Mouse (Mus musculus) midbrain, embryonic 13.5 days (tissue): ENCODE measurements around the gene Map3k15. TPM values are rescaled to one million over a fixed set of nuclear protein-coding genes. Genes with fewer than 3 reads are reported as not detected.
A peak's percentile ranks its signal among the peaks of the same experiment; 100 is the strongest.

ENCODE experiments used
- ATAC-seq: fragments of 200-750 bp; cut with Nextera tagmentation; 2 replicates; pipeline ENCODE4 v1.8.0; 2017; ENCODE audit warnings: mild to moderate bottlenecking, moderate TSS enrichment, moderate library complexity
- H3K27ac ChIP-seq: fragments of 300-500 bp; sonication (generic); 2 replicates; pipeline ENCODE4 v1.5.1; 2015; ENCODE audit warnings: inconsistent platforms, mild to moderate bottlenecking, moderate library complexity
- H3K27me3 ChIP-seq: fragments of 300-500 bp; sonication (generic); 2 replicates; pipeline ENCODE4 v1.6.1; 2015; ENCODE audit warnings: mild to moderate bottlenecking, inconsistent platforms
- H3K36me3 ChIP-seq: fragments of 300-500 bp; sonication (generic); 2 replicates; pipeline ENCODE4 v1.6.1; 2015; ENCODE audit warnings: mild to moderate bottlenecking, inconsistent platforms
- H3K4me1 ChIP-seq: fragments of 300-500 bp; sonication (generic); replicated peaks from 2 replicates; pipeline ENCODE4 v1.6.1; 2015; ENCODE audit warnings: inconsistent platforms
- H3K4me2 ChIP-seq: fragments of 300-500 bp; sonication (generic); replicated peaks from 2 replicates; pipeline ENCODE4 v1.6.1; 2015; ENCODE audit warnings: moderate library complexity, mild to moderate bottlenecking, inconsistent platforms
- H3K4me3 ChIP-seq: fragments of 300-500 bp; sonication (generic); replicated peaks from 2 replicates; pipeline ENCODE4 v1.5.1; 2015; ENCODE audit warnings: mild to moderate bottlenecking, inconsistent platforms
- H3K9ac ChIP-seq: fragments of 300-500 bp; sonication (generic); replicated peaks from 2 replicates; pipeline ENCODE4 v1.6.1; 2015; ENCODE audit warnings: mild to moderate bottlenecking, inconsistent platforms
- H3K9me3 ChIP-seq: fragments of 300-500 bp; sonication (generic); 2 replicates; pipeline ENCODE4 v1.6.1; 2016; ENCODE audit warnings: mild to moderate bottlenecking, inconsistent platforms
- WGBS: fragments of 180-500 bp; shearing (Covaris S2); methylation state at CpG from one replicate; pipeline ENCODE4 v1.1.7; 2015; 5-methylcytosine and 5-hydroxymethylcytosine counted together
- polyA plus RNA-seq: library from polyadenylated mRNA; unstranded; fragments of >200 nt; fragmentation: Nextera tagmentation; extraction: Ambion mirVana; gene quantifications from 2 replicates; pipeline ENCODE4 v1.2.1, GENCODE M21; 2015

The Map3k15 gene
- polyA plus RNA-seq, 1 experiment from 2014 or later = 0.23 TPM

GRCm38 (mm10) chrX:160136153-160136552 is 147.9 kb downstream of the Map3k15 start:
- H3K9me3 ChIP-seq = no peaks in the 10 kb centered on the region
- peak overlapping the region; percentile 73 for H3K4me2 ChIP-seq
- 0 out of 2 replicates have a peak, but pooled peaks cover 3% of the 10 kb centered on the region for H3K36me3 ChIP-seq
- no peaks in the 10 kb centered on the region for H3K27me3 ChIP-seq
- no peak for ATAC-seq
- peaks cover 23% of the 10 kb centered on the region for H3K4me1 ChIP-seq
- H3K4me3 ChIP-seq = peak overlapping the region; percentile 64
- 36% methylated on average over 5 of the region's 5 CpGs for WGBS
- no peak overlapping the region for H3K27ac ChIP-seq
- H3K9ac ChIP-seq = no peak overlapping the region

DNA sequence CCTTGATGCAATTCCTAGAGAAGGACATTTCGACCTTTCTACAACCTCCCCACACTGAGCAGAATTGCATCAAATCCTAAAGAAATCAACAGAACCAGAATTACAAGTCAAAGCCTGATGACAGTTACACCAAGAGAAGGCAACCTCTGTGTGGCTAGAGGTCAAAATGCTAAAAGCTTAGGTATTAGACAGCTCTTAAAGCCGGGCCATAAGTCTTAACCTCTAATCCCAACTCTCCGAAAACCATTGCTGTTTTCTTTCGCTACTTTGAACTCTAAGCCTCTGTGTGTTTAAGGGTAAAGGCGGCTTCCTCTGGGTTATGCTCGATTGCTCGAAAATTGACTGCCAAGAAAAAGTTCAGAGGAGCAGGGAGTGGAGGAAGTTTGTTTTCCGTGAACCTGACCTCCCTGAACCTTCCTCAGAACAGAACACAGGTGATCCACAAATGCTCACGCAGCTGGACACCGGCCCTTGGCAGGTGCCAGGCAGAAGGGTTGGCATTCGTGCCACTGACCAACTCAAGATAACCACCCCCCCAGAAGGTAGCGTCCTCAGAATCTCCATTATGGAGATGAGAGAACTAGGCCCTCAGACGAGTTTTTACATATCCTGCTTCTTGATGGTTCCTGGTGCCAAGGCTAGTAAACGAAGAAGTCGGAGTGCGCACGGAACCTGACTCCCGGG is 149.1 kb downstream of the Map3k15 start:
- no peaks in the 10 kb centered on the region for H3K27me3 ChIP-seq
- peak overlapping the region; percentile 73 for H3K9ac ChIP-seq
- peaks cover 23% of the 10 kb centered on the region for H3K4me1 ChIP-seq
- WGBS = 27% methylated on average over 18 of the region's 18 CpGs
- H3K36me3 ChIP-seq = no peaks in the 10 kb centered on the region
- H3K9me3 ChIP-seq = no peaks in the 10 kb centered on the region
- ATAC-seq = peak; percentile 8; the same call in 1 of the 2 replicates
- peak overlapping the region; percentile 87 for H3K27ac ChIP-seq
- peak overlapping the region; percentile 73 for H3K4me2 ChIP-seq
- H3K4me3 ChIP-seq = peak overlapping the region; percentile 64

- peak within 1 kb of the TSS; percentile 73 for H3K9ac ChIP-seq
- peaks cover 23% of the 10 kb centered on the region for H3K4me1 ChIP-seq
- H3K36me3 ChIP-seq = no peaks in the 10 kb centered on the region
- H3K4me3 ChIP-seq = peak within 1 kb of the TSS; percentile 64
- no peaks in the 10 kb centered on the region for H3K9me3 ChIP-seq
- H3K27me3 ChIP-seq = no peaks in the 10 kb centered on the region
- H3K4me2 ChIP-seq = peak within 1 kb of the TSS; percentile 73
- WGBS = 22% methylated on average over 65 of the region's 67 CpGs
- H3K27ac ChIP-seq = peak within 1 kb of the TSS; percentile 87
- peak; percentile 99 for ATAC-seq
Observed at GRCm38 (mm10) chrX:160137861-160138717, 149.9 kb downstream of the Map3k15 start, which contains the start of gene Pdha1. TSS of gene Pdha1 (minus strand) at chrX:160138413.

DNA sequence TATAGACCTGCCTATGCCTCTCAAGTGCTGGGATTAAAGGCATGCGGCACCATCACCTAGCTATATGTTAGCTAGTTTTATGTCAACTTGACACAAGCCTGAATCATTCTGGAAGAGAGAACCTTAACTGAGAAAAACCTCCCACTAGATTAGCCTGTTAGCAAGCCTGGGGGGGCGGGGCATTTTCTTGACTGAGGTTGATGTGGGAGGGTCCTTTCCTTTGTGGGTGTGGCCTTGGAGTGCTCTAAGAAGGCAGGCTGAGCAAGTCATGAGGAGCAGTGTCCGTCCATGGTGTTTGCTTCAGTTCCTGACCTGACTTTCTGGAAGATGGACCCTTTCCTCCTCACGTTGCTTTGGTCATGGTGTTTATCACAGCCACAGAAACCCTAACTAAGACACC is 158.6 kb downstream of the Map3k15 start:
- Histone ChIP-seq H3K36me3 (no peaks in the 10 kb centered on the region), H3K9ac (no peak overlapping the region), H3K4me2 (no peak overlapping the region), H3K4me1 (no peaks in the 10 kb centered on the region), H3K9me3 (no peaks in the 10 kb centered on the region), H3K27ac (no peak overlapping the region), H3K27me3 (peaks cover 1% of the 10 kb centered on the region; the same call in 1 of the 2 replicates), H3K4me3 (no peak overlapping the region)
- ATAC-seq = no peak
- WGBS = 84% methylated on average over 4 of the region's 4 CpGs

DNA sequence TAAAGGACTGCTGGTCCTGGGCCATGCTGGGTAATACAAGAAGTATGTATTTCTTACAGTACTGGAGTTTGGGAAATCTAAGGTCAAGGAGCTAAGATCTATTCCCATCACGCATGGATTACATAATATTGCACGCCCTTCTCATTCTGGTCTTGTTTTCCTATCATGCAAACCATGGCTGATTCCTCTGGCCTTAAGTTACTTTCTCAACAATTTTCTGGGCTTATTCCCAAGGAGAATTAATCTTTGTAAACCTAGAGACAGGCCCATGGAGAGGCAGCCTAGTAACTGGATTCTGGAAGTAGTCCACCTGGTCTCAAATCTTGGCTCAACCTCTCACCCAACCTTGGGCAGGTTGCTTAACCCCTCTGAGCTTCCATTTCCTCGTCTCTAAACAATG is 159.2 kb downstream of the Map3k15 start:
- H3K36me3 ChIP-seq = no peaks in the 10 kb centered on the region
- no peak for ATAC-seq
- H3K9ac ChIP-seq = no peak overlapping the region

DNA sequence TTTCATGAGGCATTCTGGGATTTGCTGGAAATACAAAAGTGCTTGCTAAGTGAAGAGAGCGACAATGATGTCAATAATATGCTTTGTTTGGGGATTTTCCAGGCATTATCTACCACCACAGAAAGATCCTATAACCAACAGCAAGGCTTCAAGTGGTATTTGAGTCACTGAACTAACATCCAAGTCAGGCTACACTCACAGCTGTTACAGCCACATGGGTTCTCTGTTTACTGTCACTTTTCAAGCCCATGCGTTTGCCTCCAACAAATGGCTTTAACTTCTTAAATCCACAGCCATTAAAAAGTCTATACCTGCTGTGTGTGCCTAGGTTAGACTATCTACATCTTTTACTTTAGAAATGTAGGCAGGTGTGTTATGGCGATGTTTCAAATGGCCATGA is 160.6 kb downstream of the Map3k15 start:
- Histone ChIP-seq H3K4me3 (no peak overlapping the region), H3K4me1 (no peaks in the 10 kb centered on the region)
- no peak for ATAC-seq

More for the DNA sequence above, 159.2 kb downstream of the Map3k15 start:
- H3K9me3 ChIP-seq = no peaks in the 10 kb centered on the region
- H3K4me2 ChIP-seq = no peak overlapping the region
- H3K27ac ChIP-seq = no peak overlapping the region
- H3K27me3 ChIP-seq = peaks cover 3% of the 10 kb centered on the region; the same call in 1 of the 2 replicates
- no peaks in the 10 kb centered on the region for H3K4me1 ChIP-seq
- H3K4me3 ChIP-seq = no peak overlapping the region
- WGBS = 94% methylated on average over 3 of the region's 3 CpGs

DNA sequence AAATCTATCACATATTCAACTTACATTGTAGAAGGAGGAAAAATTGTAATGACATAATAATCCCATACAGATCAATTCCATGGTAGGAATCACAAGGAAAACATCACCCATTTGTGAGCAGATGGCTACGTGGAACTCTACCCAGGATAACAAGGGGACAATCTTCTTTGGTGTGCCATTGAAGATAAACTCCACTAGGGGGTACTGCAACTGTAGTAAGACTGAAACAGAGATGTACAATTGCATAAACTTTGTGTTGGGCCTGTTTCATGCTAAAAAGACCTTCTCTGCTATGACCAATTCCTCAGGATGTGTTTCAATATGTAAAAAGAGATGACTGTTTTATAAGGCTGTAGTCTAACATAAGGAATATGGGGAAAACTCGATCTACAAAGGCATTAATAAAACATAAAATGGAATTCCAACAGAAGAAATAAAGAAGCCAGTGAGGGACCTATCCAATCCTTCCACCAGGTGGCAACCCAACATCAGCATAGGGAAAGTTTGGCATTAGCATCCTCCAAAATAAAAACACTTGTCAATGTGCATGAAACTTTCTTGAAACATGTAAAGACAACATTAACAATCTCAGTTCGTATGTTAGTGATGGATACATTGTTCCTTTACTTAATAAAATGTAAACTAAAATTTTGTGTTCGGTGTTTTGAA is 165.0 kb downstream of the Map3k15 start:
- Histone ChIP-seq H3K9me3 (no peaks in the 10 kb centered on the region), H3K27ac (no peak overlapping the region), H3K9ac (no peak overlapping the region), H3K4me3 (no peak overlapping the region), H3K4me2 (no peak overlapping the region), H3K36me3 (no peaks in the 10 kb centered on the region), H3K4me1 (no peaks in the 10 kb centered on the region), H3K27me3 (peaks cover 3% of the 10 kb centered on the region; the same call in 1 of the 2 replicates)
- no peak for ATAC-seq
- WGBS = 50% methylated on average over 4 of the region's 4 CpGs

More for the DNA sequence above, 160.6 kb downstream of the Map3k15 start:
- H3K4me2 ChIP-seq = no peak overlapping the region
- peaks cover 3% of the 10 kb centered on the region; the same call in 1 of the 2 replicates for H3K27me3 ChIP-seq
- H3K27ac ChIP-seq = no peak overlapping the region
- 86% methylated on average over 3 of the region's 3 CpGs for WGBS
- no peaks in the 10 kb centered on the region for H3K9me3 ChIP-seq
- no peaks in the 10 kb centered on the region for H3K36me3 ChIP-seq
- H3K9ac ChIP-seq = no peak overlapping the region

DNA sequence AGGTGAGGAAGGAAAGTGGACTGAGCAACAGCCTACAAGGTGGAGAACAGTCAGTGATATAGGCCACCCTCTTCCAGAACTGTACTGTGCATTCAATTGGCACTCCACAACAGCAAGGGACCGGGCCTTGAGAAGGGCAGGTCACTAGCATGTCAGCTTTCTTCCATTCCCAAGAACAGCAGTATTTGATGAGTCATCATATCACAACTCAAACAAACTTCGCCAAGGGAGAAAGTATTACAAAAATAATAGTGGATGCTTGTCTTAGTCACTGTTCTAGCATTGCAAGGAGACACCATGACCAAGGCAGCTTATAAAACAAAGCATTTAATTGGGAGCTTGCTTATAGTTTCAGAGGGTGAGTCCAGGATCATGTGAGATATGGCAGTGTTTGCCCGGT is 176.0 kb downstream of the Map3k15 start:
- no peak overlapping the region for H3K4me3 ChIP-seq
- H3K4me1 ChIP-seq = peaks cover 8% of the 10 kb centered on the region; the same call in 1 of the 2 replicates
- H3K27ac ChIP-seq = no peak overlapping the region
- H3K36me3 ChIP-seq = no peaks in the 10 kb centered on the region
- no peak for ATAC-seq
- 85% methylated on average over 3 of the region's 3 CpGs for WGBS
- H3K9me3 ChIP-seq = no peaks in the 10 kb centered on the region
- H3K9ac ChIP-seq = no peak overlapping the region
- H3K4me2 ChIP-seq = no peak overlapping the region
- H3K27me3 ChIP-seq = no peaks in the 10 kb centered on the region

DNA sequence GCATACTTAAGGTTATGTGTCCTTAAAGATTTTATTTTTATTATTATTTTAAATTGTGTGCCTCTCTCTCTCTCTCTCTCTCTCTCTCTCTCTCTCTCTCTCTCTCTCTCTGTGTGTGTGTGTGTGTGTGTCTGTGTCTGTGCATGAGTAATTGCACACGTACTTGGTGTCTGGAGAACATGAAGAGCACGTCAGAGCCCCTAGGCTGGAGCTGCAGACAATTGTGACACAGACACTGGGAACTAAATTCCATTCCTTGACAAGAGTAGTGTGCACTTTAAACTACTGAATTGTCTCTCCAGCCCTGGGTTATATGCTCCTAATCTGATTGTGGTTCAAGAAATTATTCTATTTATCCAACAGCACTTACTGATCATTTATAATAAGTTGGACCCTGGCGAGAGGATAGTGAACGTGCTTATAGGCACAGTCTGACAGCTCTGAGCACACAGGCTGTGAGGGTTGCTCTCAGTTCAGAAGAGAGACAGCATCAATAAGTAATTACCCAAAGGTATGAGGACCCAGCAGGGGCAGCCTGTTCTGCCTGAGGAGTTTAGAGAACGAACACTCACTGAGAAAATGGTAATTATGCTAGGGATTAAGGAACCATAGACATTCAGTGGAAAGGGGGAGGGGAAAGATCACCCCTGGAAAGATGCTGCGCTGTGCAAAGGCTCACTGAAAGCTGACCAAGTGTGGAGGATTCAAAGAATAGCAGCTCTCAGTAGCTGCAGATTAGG is 178.2 kb downstream of the Map3k15 start:
- Histone ChIP-seq H3K9ac (no peak overlapping the region), H3K9me3 (no peaks in the 10 kb centered on the region), H3K27ac (peak overlapping the region; percentile 65), H3K4me2 (no peak overlapping the region; the same call in 1 of the 2 replicates), H3K36me3 (no peaks in the 10 kb centered on the region), H3K27me3 (no peaks in the 10 kb centered on the region), H3K4me1 (peaks cover 8% of the 10 kb centered on the region; the same call in 1 of the 2 replicates), H3K4me3 (no peak overlapping the region)
- ATAC-seq = peak; percentile 94
- 20% methylated on average over 6 of the region's 6 CpGs for WGBS

GRCm38 (mm10) chrX:160170150-160170549 is 181.9 kb downstream of the Map3k15 start:
- Histone ChIP-seq H3K27ac (no peak overlapping the region), H3K36me3 (no peaks in the 10 kb centered on the region), H3K4me3 (no peak overlapping the region), H3K4me1 (peaks cover 8% of the 10 kb centered on the region; the same call in 1 of the 2 replicates), H3K9ac (no peak overlapping the region), H3K9me3 (no peaks in the 10 kb centered on the region), H3K27me3 (peaks cover 5% of the 10 kb centered on the region; the same call in 1 of the 2 replicates), H3K4me2 (no peak overlapping the region)
- no peak for ATAC-seq
- 9% methylated on average over 3 of the region's 3 CpGs for WGBS
